Mouse (Mus musculus) erythroblast, embryonic 14.5 days (primary cell): ENCODE data around the gene Ifrd2.
A peak's percentile ranks its signal among the peaks of the same experiment; 100 is the strongest.

ENCODE experiments used
- GATA1 ChIP-seq: IDR thresholded peaks from 2 replicates; pipeline ENCODE4 v1.6.1; 2012; ENCODE audit warnings: low read length, inconsistent platforms, mixed read lengths
- TAL1 ChIP-seq: IDR thresholded peaks from 3 replicates; pipeline ENCODE4 v1.6.1; 2012; ENCODE audit warnings: low read length, inconsistent platforms, mixed read lengths

GRCm38 (mm10) chr9:107632478-107632877 lies 45.0 kb downstream of the Ifrd2 start:
- peak; percentile 33; the same call in 1 of the 2 replicates for TF ChIP-seq GATA1
- TF ChIP-seq TAL1, result peak; percentile 48; the same call in 2 of the 3 replicates
